Mouse (Mus musculus) hindlimb bud, embryonic 11.5 days (tissue): ENCODE results near the gene 1700020N15Rik.
"Not testable (repeated sequence)": the region's sequence is repeated elsewhere in the genome, so short reads cannot be mapped to it uniquely, and the experiment has no call there.

Experiments
- DNase-seq: peaks from one replicate; pipeline ENCODE4 v3.0.0-alpha.2; 2012; ENCODE audit warnings: low read depth, low spot score; ENCODE audit errors: extremely low spot score

The 1700020N15Rik gene

DNA sequence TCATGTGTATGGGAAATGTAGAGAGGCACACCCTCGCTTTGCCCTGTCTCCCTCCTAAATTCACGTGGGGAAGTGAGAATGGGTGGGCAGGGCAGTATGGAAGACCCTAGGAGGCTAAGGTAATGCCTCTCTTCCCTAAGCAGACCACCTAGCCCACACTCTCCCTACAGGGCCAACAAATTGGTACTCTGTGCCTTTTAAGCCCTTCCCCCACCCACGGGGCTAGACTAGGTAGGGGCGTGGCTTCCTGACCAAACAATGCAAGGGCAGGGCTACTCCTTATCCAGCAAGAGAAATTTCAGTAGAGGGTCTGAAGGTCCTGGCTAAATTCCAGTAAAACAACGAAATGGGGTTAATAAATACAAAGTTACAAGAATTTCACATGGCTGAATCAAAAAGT, at the start of gene 1700020N15Rik:
1700020N15Rik (plus strand) TSS at position 301 of the 400 bp plus-strand sequence.
- not testable (repeated sequence) for DNase-seq

DNA sequence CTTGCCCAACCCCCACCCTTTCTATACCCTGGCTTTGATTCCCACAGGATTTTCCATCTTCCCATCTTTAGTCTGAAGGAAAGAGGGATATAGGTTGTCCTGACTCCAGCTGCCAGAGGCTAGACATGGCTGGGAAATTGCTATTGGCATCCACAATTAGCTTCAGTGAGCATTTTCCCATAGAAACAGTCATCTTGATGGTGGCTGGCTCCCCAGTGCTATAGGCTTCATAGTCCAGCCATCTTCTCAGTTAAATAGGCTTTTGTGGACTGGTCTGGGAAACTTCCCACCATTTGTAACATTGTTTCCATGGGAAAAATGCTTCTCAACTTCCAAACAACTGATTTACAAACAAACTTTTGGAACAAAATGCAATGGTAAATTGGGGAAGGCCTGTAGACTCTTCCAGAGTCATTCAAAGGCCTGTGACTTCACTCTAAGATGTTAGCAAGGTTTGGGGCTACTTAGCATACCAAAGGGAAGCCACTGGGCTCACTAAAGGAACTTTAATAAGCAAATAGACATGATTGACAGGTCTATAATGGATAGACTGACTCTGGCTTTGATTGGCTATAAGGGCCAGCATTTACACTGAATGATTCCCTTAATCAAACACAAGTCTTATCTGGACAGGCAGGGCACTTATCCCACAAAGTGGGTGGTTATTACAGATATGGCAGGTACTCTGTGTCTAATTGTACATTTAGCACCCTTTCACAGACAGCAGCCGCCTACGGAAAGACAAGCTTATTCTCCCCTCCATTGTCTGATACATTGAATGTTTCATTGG, 31.9 kb downstream of the 1700020N15Rik start:
- DNase-seq: no peak
